Mouse (Mus musculus): ENCODE results near the gene Myb. TPM values are rescaled to one million over a fixed set of nuclear protein-coding genes. Genes with fewer than 3 reads are reported as not detected.

Gene Myb
- polyA plus RNA-seq, 1 experiment from 2014 or later = 4.0 TPM

DNA sequence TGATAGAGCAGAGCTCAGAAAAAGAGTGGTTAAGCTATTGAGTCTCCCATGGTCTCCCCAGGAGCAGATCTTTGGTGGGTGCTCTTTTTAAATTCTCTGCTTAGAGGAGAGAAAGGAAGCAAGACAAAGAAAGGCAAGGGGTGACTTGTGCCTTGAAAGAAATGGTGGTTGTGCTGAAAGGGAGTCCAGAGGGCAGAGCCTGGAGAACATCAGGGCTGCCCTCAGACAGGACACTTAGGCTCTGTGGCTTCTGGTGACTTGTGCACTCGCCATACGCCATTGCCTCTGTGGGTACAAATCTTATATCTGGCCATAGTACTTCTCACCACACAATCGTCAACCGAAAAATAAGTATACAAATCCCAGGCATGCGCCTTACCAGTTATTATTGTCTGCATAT lies 67.5 kb downstream of the Myb start:
- H3K4me2 ChIP-seq (replicated peaks; ENCODE audit: low read depth, low read length) = no peak overlapping the region
- H3K36me3 ChIP-seq (ENCODE audit: insufficient read depth, low read length) = no peaks in the 10 kb centered on the region
- H3K27ac ChIP-seq (ENCODE audit: low read length) = no peak overlapping the region
- H3K9ac ChIP-seq (replicated peaks; ENCODE audit: low read length) = no peak overlapping the region
- H3K4me1 ChIP-seq (ENCODE audit: insufficient read depth, low read length) = peaks cover 22% of the 10 kb centered on the region
- 93% methylated on average over 5 of the region's 5 CpGs for WGBS
- no peaks in the 10 kb centered on the region for H3K27me3 ChIP-seq (ENCODE audit: insufficient read depth, low read length)
- ATAC-seq (ENCODE audit: low FRiP score, low TSS enrichment) = no peak
- H3K9me3 ChIP-seq (ENCODE audit: low read length) = no peaks in the 10 kb centered on the region
- no peak overlapping the region for H3K4me3 ChIP-seq (ENCODE audit: low read length)

GRCm38 (mm10) chr10:21092501-21093270 lies 68.1 kb downstream of the Myb start:
- H3K27ac ChIP-seq (ENCODE audit: low read length) = no peak overlapping the region
- H3K4me2 ChIP-seq (replicated peaks; ENCODE audit: low read depth, low read length) = no peak overlapping the region
- no peak for ATAC-seq (ENCODE audit: low FRiP score, low TSS enrichment)

GRCm38 (mm10) chr10:21090922-21091700 lies 69.7 kb downstream of the Myb start:
- no peak overlapping the region for H3K27ac ChIP-seq (ENCODE audit: low read length)
- H3K4me1 ChIP-seq (ENCODE audit: insufficient read depth, low read length) = peaks cover 22% of the 10 kb centered on the region
- H3K9ac ChIP-seq (replicated peaks; ENCODE audit: low read length) = no peak overlapping the region
- H3K9me3 ChIP-seq (ENCODE audit: low read length) = no peaks in the 10 kb centered on the region
- no peaks in the 10 kb centered on the region for H3K27me3 ChIP-seq (ENCODE audit: insufficient read depth, low read length)
- 68% methylated on average over 8 of the region's 8 CpGs for WGBS
- H3K4me2 ChIP-seq (replicated peaks; ENCODE audit: low read depth, low read length) = no peak overlapping the region
- H3K4me3 ChIP-seq (ENCODE audit: low read length) = no peak overlapping the region
- ATAC-seq (ENCODE audit: low FRiP score, low TSS enrichment) = 0 out of 2 replicates have a peak, but pooled peaks have one; percentile 28
- no peaks in the 10 kb centered on the region for H3K36me3 ChIP-seq (ENCODE audit: insufficient read depth, low read length)

More at GRCm38 (mm10) chr10:21092501-21093270, 68.1 kb downstream of the Myb start:
- no peak overlapping the region for H3K9ac ChIP-seq (replicated peaks; ENCODE audit: low read length)
- H3K9me3 ChIP-seq (ENCODE audit: low read length) = no peaks in the 10 kb centered on the region
- peaks cover 22% of the 10 kb centered on the region for H3K4me1 ChIP-seq (ENCODE audit: insufficient read depth, low read length)
- 31% methylated on average over 18 of the region's 18 CpGs for WGBS
- H3K4me3 ChIP-seq (ENCODE audit: low read length) = no peak overlapping the region
- H3K27me3 ChIP-seq (ENCODE audit: insufficient read depth, low read length) = no peaks in the 10 kb centered on the region
- H3K36me3 ChIP-seq (ENCODE audit: insufficient read depth, low read length) = no peaks in the 10 kb centered on the region

GRCm38 (mm10) chr10:21089541-21089940 lies 71.2 kb downstream of the Myb start:
- ATAC-seq (ENCODE audit: low FRiP score, low TSS enrichment) = no peak
- Histone ChIP-seq H3K36me3 (ENCODE audit: insufficient read depth, low read length) (no peaks in the 10 kb centered on the region), H3K9me3 (ENCODE audit: low read length) (no peaks in the 10 kb centered on the region), H3K4me2 (replicated peaks; ENCODE audit: low read depth, low read length) (no peak overlapping the region), H3K9ac (replicated peaks; ENCODE audit: low read length) (no peak overlapping the region), H3K27me3 (ENCODE audit: insufficient read depth, low read length) (no peaks in the 10 kb centered on the region), H3K27ac (ENCODE audit: low read length) (no peak overlapping the region), H3K4me3 (ENCODE audit: low read length) (no peak overlapping the region), H3K4me1 (ENCODE audit: insufficient read depth, low read length) (peaks cover 22% of the 10 kb centered on the region)
- 79% methylated on average over 3 of the region's 3 CpGs for WGBS

GRCm38 (mm10) chr10:21087614-21088232 lies 73.1 kb downstream of the Myb start:
- Histone ChIP-seq H3K9me3 (ENCODE audit: low read length) (no peaks in the 10 kb centered on the region), H3K27me3 (ENCODE audit: insufficient read depth, low read length) (no peaks in the 10 kb centered on the region), H3K4me1 (ENCODE audit: insufficient read depth, low read length) (peaks cover 18% of the 10 kb centered on the region), H3K27ac (ENCODE audit: low read length) (no peak overlapping the region), H3K9ac (replicated peaks; ENCODE audit: low read length) (no peak overlapping the region), H3K4me3 (ENCODE audit: low read length) (no peak overlapping the region), H3K36me3 (ENCODE audit: insufficient read depth, low read length) (no peaks in the 10 kb centered on the region), H3K4me2 (replicated peaks; ENCODE audit: low read depth, low read length) (no peak overlapping the region)
- no peak for ATAC-seq (ENCODE audit: low FRiP score, low TSS enrichment)
- WGBS = 73% methylated on average over 3 of the region's 3 CpGs

GRCm38 (mm10) chr10:21085044-21085443 lies 75.7 kb downstream of the Myb start:
- H3K4me1 ChIP-seq (ENCODE audit: insufficient read depth, low read length) = 0 out of 2 replicates have a peak, but pooled peaks cover 4% of the 10 kb centered on the region
- 85% methylated on average over 5 of the region's 5 CpGs for WGBS

DNA sequence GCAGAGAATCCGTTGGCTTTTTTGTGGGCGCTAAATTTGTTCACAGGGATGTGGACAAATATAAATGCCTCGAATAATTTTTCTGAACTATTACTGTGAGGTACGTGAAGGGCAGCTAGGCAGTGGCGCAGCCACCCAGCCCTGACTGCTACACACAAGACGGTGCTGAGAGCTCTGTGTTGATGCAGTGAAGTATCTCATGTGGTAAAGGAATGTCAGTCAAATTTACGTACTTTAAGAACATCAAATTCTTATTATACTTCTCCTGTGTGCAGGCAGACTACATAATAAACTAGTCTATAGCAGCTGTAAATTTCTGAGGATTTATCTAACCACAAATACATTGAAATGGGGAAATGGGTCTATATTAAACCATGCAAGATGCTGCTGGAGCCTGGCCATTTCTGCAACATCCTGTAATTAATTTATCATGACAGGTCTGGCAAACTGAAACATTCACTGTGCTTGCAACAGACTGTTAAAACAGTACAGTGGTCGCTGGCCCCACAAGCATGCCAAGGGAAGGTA lies 77.3 kb downstream of the Myb start:
- H3K4me1 ChIP-seq (ENCODE audit: insufficient read depth, low read length) = no peaks in the 10 kb centered on the region
- no peak overlapping the region for H3K4me3 ChIP-seq (ENCODE audit: low read length)
- H3K27ac ChIP-seq (ENCODE audit: low read length) = no peak overlapping the region
- H3K9me3 ChIP-seq (ENCODE audit: low read length) = no peaks in the 10 kb centered on the region
- H3K9ac ChIP-seq (replicated peaks; ENCODE audit: low read length) = no peak overlapping the region
- H3K36me3 ChIP-seq (ENCODE audit: insufficient read depth, low read length) = no peaks in the 10 kb centered on the region
- no peaks in the 10 kb centered on the region for H3K27me3 ChIP-seq (ENCODE audit: insufficient read depth, low read length)
- no peak for ATAC-seq (ENCODE audit: low FRiP score, low TSS enrichment)
- H3K4me2 ChIP-seq (replicated peaks; ENCODE audit: low read depth, low read length) = no peak overlapping the region
- 64% methylated on average over 8 of the region's 8 CpGs for WGBS

More at GRCm38 (mm10) chr10:21085044-21085443, 75.7 kb downstream of the Myb start:
- Histone ChIP-seq H3K4me3 (ENCODE audit: low read length) (no peak overlapping the region), H3K9ac (replicated peaks; ENCODE audit: low read length) (no peak overlapping the region), H3K27ac (ENCODE audit: low read length) (no peak overlapping the region), H3K4me2 (replicated peaks; ENCODE audit: low read depth, low read length) (no peak overlapping the region), H3K9me3 (ENCODE audit: low read length) (no peaks in the 10 kb centered on the region), H3K27me3 (ENCODE audit: insufficient read depth, low read length) (no peaks in the 10 kb centered on the region), H3K36me3 (ENCODE audit: insufficient read depth, low read length) (no peaks in the 10 kb centered on the region)
- ATAC-seq (ENCODE audit: low FRiP score, low TSS enrichment) = no peak

- Histone ChIP-seq H3K4me2 (replicated peaks; ENCODE audit: low read depth, low read length) (no peak overlapping the region), H3K4me3 (ENCODE audit: low read length) (no peak overlapping the region), H3K4me1 (ENCODE audit: insufficient read depth, low read length) (no peaks in the 10 kb centered on the region), H3K9me3 (ENCODE audit: low read length) (no peaks in the 10 kb centered on the region), H3K27me3 (ENCODE audit: insufficient read depth, low read length) (no peaks in the 10 kb centered on the region), H3K36me3 (ENCODE audit: insufficient read depth, low read length) (no peaks in the 10 kb centered on the region), H3K27ac (ENCODE audit: low read length) (no peak overlapping the region), H3K9ac (replicated peaks; ENCODE audit: low read length) (no peak overlapping the region)
- no peak for ATAC-seq (ENCODE audit: low FRiP score, low TSS enrichment)
- WGBS = 82% methylated on average over 8 of the region's 8 CpGs
Observed at GRCm38 (mm10) chr10:21082447-21082846, 78.3 kb downstream of the Myb start.

GRCm38 (mm10) chr10:21077151-21077719 lies 83.5 kb downstream of the Myb start:
- H3K36me3 ChIP-seq (ENCODE audit: insufficient read depth, low read length) = no peaks in the 10 kb centered on the region
- no peak overlapping the region for H3K4me2 ChIP-seq (replicated peaks; ENCODE audit: low read depth, low read length)
- H3K4me1 ChIP-seq (ENCODE audit: insufficient read depth, low read length) = no peaks in the 10 kb centered on the region
- ATAC-seq (ENCODE audit: low FRiP score, low TSS enrichment) = no peak
- no peak overlapping the region for H3K9ac ChIP-seq (replicated peaks; ENCODE audit: low read length)
- no peak overlapping the region for H3K27ac ChIP-seq (ENCODE audit: low read length)
- 71% methylated on average over 14 of the region's 14 CpGs for WGBS
- no peaks in the 10 kb centered on the region for H3K27me3 ChIP-seq (ENCODE audit: insufficient read depth, low read length)
- H3K4me3 ChIP-seq (ENCODE audit: low read length) = no peak overlapping the region
- no peaks in the 10 kb centered on the region for H3K9me3 ChIP-seq (ENCODE audit: low read length)
